14 mouse cellular contexts compared by ENCODE assay signal in genomic region chr4:48454106-48454773, GRCm38 (mm10). TPM values are rescaled to one million over a fixed set of nuclear protein-coding genes. Genes with fewer than 3 reads are reported as not detected.
DNase-seq lines count a peak whose midpoint lies in the region; ATAC-seq and TF ChIP-seq lines count a peak whose summit lies in the region.
"Had no signal": no experiment of that assay in that cellular context is flagged by ENCODE, and none has a peak within 500 bp of the region (broad histone marks: within the 10 kb centered on the region; RNA-seq: fewer than 3 reads in every experiment).

No protein-coding gene starts in this region.

- peak; percentile 56 for TF ChIP-seq CTCF in kidney, postnatal 0 days (IDR thresholded peaks at IDR 0.05; ENCODE audit: low read depth)

- H3K36me3 ChIP-seq in embryonic facial prominence, embryonic 11.5 days (replicated peaks; ENCODE audit: control insufficient read depth, insufficient read depth, low read depth, low read length) = peaks cover 14% of the 10 kb centered on the region
- H3K36me3 ChIP-seq in embryonic facial prominence, embryonic 10.5 days (replicated peaks) = peaks cover 99% of the 10 kb centered on the region
- peaks cover 36% of the 10 kb centered on the region for H3K36me3 ChIP-seq in kidney, postnatal 0 days (ENCODE audit: insufficient read depth, low read length)
- H3K36me3 ChIP-seq in midbrain, embryonic 14.5 days (ENCODE audit: control insufficient read depth, insufficient read depth, low read length) = peaks cover 59% of the 10 kb centered on the region
- H3K36me3 ChIP-seq in midbrain, embryonic 10.5 days = peaks cover 98% of the 10 kb centered on the region

- H3K27me3 ChIP-seq in embryonic facial prominence, embryonic 11.5 days (ENCODE audit: control insufficient read depth, insufficient read depth, low read length) = no peaks in the 10 kb centered on the region
- no peaks in the 10 kb centered on the region for H3K27me3 ChIP-seq in embryonic facial prominence, embryonic 10.5 days (replicated peaks; ENCODE audit: low read depth, poor library complexity, severe bottlenecking)
- no peaks in the 10 kb centered on the region for H3K27me3 ChIP-seq in kidney, postnatal 0 days (ENCODE audit: insufficient read depth, low read length)
- no peaks in the 10 kb centered on the region for H3K27me3 ChIP-seq in midbrain, embryonic 14.5 days (ENCODE audit: control insufficient read depth, insufficient read depth, low read length)
- no peaks in the 10 kb centered on the region for H3K27me3 ChIP-seq in midbrain, embryonic 10.5 days (ENCODE audit: low read depth, poor library complexity, severe bottlenecking)
- H3K27me3 ChIP-seq: liver, embryonic 15.5 days had no signal

- H3K9me3 ChIP-seq in embryonic facial prominence, embryonic 11.5 days (replicated peaks; ENCODE audit: control insufficient read depth, low read length) = no peaks in the 10 kb centered on the region
- H3K9me3 ChIP-seq in embryonic facial prominence, embryonic 10.5 days = no peaks in the 10 kb centered on the region
- H3K9me3 ChIP-seq in kidney, postnatal 0 days (replicated peaks; ENCODE audit: low read length) = no peaks in the 10 kb centered on the region
- no peaks in the 10 kb centered on the region for H3K9me3 ChIP-seq in midbrain, embryonic 14.5 days (ENCODE audit: control insufficient read depth, low read length)
- no peaks in the 10 kb centered on the region for H3K9me3 ChIP-seq in midbrain, embryonic 10.5 days (replicated peaks)
- H3K9me3 ChIP-seq: forebrain, embryonic 10.5 days; liver, embryonic 15.5 days had no signal

- no peak overlapping the region for H3K27ac ChIP-seq in embryonic facial prominence, embryonic 11.5 days (replicated peaks; ENCODE audit: low read depth, low read length)
- H3K27ac ChIP-seq in embryonic facial prominence, embryonic 10.5 days (replicated peaks) = no peak overlapping the region
- no peak overlapping the region for H3K27ac ChIP-seq in kidney, postnatal 0 days
- no peak overlapping the region for H3K27ac ChIP-seq in midbrain, embryonic 14.5 days (replicated peaks; ENCODE audit: low read depth, low read length)
- no peak overlapping the region for H3K27ac ChIP-seq in midbrain, embryonic 10.5 days (replicated peaks)
- H3K27ac ChIP-seq: forebrain, embryonic 10.5 days; liver, embryonic 15.5 days had no signal

- DNase-seq in embryonic facial prominence, embryonic 11.5 days (ENCODE audit: low spot score) = peak; percentile 25
- DNase-seq in embryonic facial prominence, embryonic 10.5 days (ENCODE audit: low spot score) = no peak
- DNase-seq in kidney, postnatal 0 days (ENCODE audit: low spot score) = peak; percentile 52
- no peak for DNase-seq in kidney, adult 11 months
- peak; percentile 69 for DNase-seq in midbrain, embryonic 14.5 days
- no peak for DNase-seq in midbrain, embryonic 10.5 days (ENCODE audit: low spot score)
- peak; percentile 19 for DNase-seq in retina, postnatal 1 day
- no peak for DNase-seq in yolk sac, embryonic 10.5 days (ENCODE audit: low spot score)
- DNase-seq: cerebellum, postnatal 14 days; heart, postnatal 36 days; kidney, postnatal 4 days; thymus, postnatal 36 days had no signal

- 93% methylated on average over 2 of the region's 2 CpGs for WGBS in embryonic facial prominence, embryonic 11.5 days
- WGBS in embryonic facial prominence, embryonic 10.5 days = 96% methylated on average over 2 of the region's 2 CpGs
- WGBS in kidney, postnatal 0 days = 96% methylated on average over 2 of the region's 2 CpGs
- 99% methylated on average over 2 of the region's 2 CpGs for WGBS in midbrain, embryonic 14.5 days
- WGBS in midbrain, embryonic 10.5 days = 95% methylated on average over 2 of the region's 2 CpGs

- ATAC-seq in embryonic facial prominence, embryonic 11.5 days (replicated peaks; ENCODE audit: insufficient number of reproducible peaks, low FRiP score, low TSS enrichment, low read depth) = no peak
- ATAC-seq in kidney, postnatal 0 days (replicated peaks; ENCODE audit: low FRiP score, low read depth) = no peak
- ATAC-seq in midbrain, embryonic 14.5 days (ENCODE audit: low FRiP score, low TSS enrichment) = no peak

- H3K9ac ChIP-seq in embryonic facial prominence, embryonic 11.5 days (replicated peaks; ENCODE audit: low read length) = no peak overlapping the region
- no peak overlapping the region for H3K9ac ChIP-seq in kidney, postnatal 0 days (ENCODE audit: low read depth, low read length)
- no peak overlapping the region for H3K9ac ChIP-seq in midbrain, embryonic 14.5 days (replicated peaks; ENCODE audit: low read length)
- H3K9ac ChIP-seq: liver, embryonic 15.5 days had no signal

- no peak overlapping the region for H3K4me3 ChIP-seq in embryonic facial prominence, embryonic 11.5 days (ENCODE audit: low read depth, low read length)
- H3K4me3 ChIP-seq in embryonic facial prominence, embryonic 10.5 days = no peak overlapping the region
- no peak overlapping the region for H3K4me3 ChIP-seq in kidney, postnatal 0 days (replicated peaks; ENCODE audit: low read depth, low read length)
- no peak overlapping the region for H3K4me3 ChIP-seq in midbrain, embryonic 14.5 days (replicated peaks; ENCODE audit: low read depth, low read length)
- H3K4me3 ChIP-seq in midbrain, embryonic 10.5 days = no peak overlapping the region
- H3K4me3 ChIP-seq: forebrain, embryonic 10.5 days; liver, embryonic 15.5 days had no signal

- no peak overlapping the region for H3K4me2 ChIP-seq in embryonic facial prominence, embryonic 11.5 days (ENCODE audit: low read depth, low read length)
- no peak overlapping the region for H3K4me2 ChIP-seq in kidney, postnatal 0 days (ENCODE audit: low read length)
- no peak overlapping the region for H3K4me2 ChIP-seq in midbrain, embryonic 14.5 days (ENCODE audit: low read length)
- H3K4me2 ChIP-seq: liver, embryonic 15.5 days had no signal

- no peaks in the 10 kb centered on the region for H3K4me1 ChIP-seq in embryonic facial prominence, embryonic 11.5 days (ENCODE audit: control insufficient read depth, insufficient read depth, low read length)
- H3K4me1 ChIP-seq in embryonic facial prominence, embryonic 10.5 days = no peaks in the 10 kb centered on the region
- no peaks in the 10 kb centered on the region for H3K4me1 ChIP-seq in kidney, postnatal 0 days (replicated peaks; ENCODE audit: insufficient read depth, low read length)
- no peaks in the 10 kb centered on the region for H3K4me1 ChIP-seq in midbrain, embryonic 14.5 days (ENCODE audit: control insufficient read depth, insufficient read depth, low read length)
- H3K4me1 ChIP-seq in midbrain, embryonic 10.5 days = no peaks in the 10 kb centered on the region
- H3K4me1 ChIP-seq: forebrain, embryonic 10.5 days; liver, embryonic 15.5 days had no signal

RNA-seq across cellular contexts. Expression of gene Tex10, which starts 19.0 kb away (rescaled TPM):
- 91.7 and 103 TPM in 2 replicates for polyA plus RNA-seq in embryonic facial prominence, embryonic 11.5 days (2014; fragmentation: Nextera tagmentation; extraction: Ambion mirVana)
- polyA plus RNA-seq in embryonic facial prominence, embryonic 10.5 days (2016; fragmentation: Nextera tagmentation; extraction: Ambion mirVana) = 77.5 and 79.0 TPM in 2 replicates
- polyA plus RNA-seq in kidney, postnatal 0 days (2015; fragmentation: Nextera tagmentation; extraction: Ambion mirVana) = 36.5 and 37.8 TPM in 2 replicates
- 38.5 and 57.1 TPM in 2 replicates for polyA plus RNA-seq in midbrain, embryonic 14.5 days (2014; fragmentation: Nextera tagmentation; extraction: Ambion mirVana)
- polyA plus RNA-seq in midbrain, embryonic 10.5 days (2016; fragmentation: Nextera tagmentation; extraction: Ambion mirVana) = 67.3 and 68.0 TPM in 2 replicates

Comparison
In these comparisons a context has a peak if more than half of its experiments do, and no peak if none do; other contexts are left out.
1. DNase-seq: peak in embryonic facial prominence, embryonic 11.5 days (single experiment), kidney, postnatal 0 days (single experiment), midbrain, embryonic 14.5 days (single experiment) and retina, postnatal 1 day (single experiment); none in embryonic facial prominence, embryonic 10.5 days (single experiment), kidney, adult 11 months (single experiment), midbrain, embryonic 10.5 days (single experiment) and yolk sac, embryonic 10.5 days (single experiment).